Mouse (Mus musculus) MEL (cell line): ENCODE data around the gene Rbfox2.

ENCODE experiments used
- CTCF ChIP-seq, 3 experiments: IDR thresholded peaks in 2 of 3; conservative IDR thresholded peaks in 1 of 3; 2 replicates each; pipeline ENCODE4 v1.5.1; 2011 to 2012; ENCODE audit warnings: low read length in 3 of 3, low read depth in 2 of 3, mild to moderate bottlenecking in 2 of 3, improper control_type of control experiment in 1 of 3, inconsistent platforms in 1 of 3, mixed read lengths in 1 of 3, moderate library complexity in 1 of 3; ENCODE audit not compliant: control insufficient read depth in 1 of 3, insufficient read depth in 1 of 3, poor library complexity in 1 of 3, severe bottlenecking in 1 of 3
- ETS1 ChIP-seq: IDR thresholded peaks from 2 replicates; pipeline ENCODE4 v1.6.1; 2012; ENCODE audit warnings: low read depth, mild to moderate bottlenecking, inconsistent platforms, low read length, improper control_type of control experiment, moderate library complexity
- MAX ChIP-seq: IDR thresholded peaks from 2 replicates; pipeline ENCODE4 v1.6.1; 2011; ENCODE audit warnings: low read length, improper control_type of control experiment
- MYC ChIP-seq: IDR thresholded peaks from 2 replicates; pipeline ENCODE4 v1.6.1; 2011; ENCODE audit warnings: low read depth, mild to moderate bottlenecking, low read length, improper control_type of control experiment, moderate library complexity
- POLR2A ChIP-seq, 2 experiments: IDR thresholded peaks; 2 replicates each; pipeline ENCODE4 v1.6.1; 2011 to 2012; ENCODE audit warnings: low read length in 2 of 2, mild to moderate bottlenecking in 2 of 2, control low read depth in 1 of 2, improper control_type of control experiment in 1 of 2, low read depth in 1 of 2, moderate library complexity in 1 of 2; ENCODE audit not compliant: control insufficient read depth in 1 of 2, insufficient read depth in 1 of 2, poor library complexity in 1 of 2
- TCF12 ChIP-seq: IDR thresholded peaks from 2 replicates; pipeline ENCODE4 v1.6.1; 2014; ENCODE audit warnings: low read depth, mild to moderate bottlenecking, inconsistent platforms, low read length, improper control_type of control experiment, moderate library complexity
- UBTF ChIP-seq: IDR thresholded peaks from 2 replicates; pipeline ENCODE4 v1.6.1; 2012; ENCODE audit warnings: low read depth, mild to moderate bottlenecking, inconsistent platforms, low read length, improper control_type of control experiment, moderate library complexity, borderline replicate concordance; ENCODE audit not compliant: insufficient read depth
- ZC3H11A ChIP-seq: IDR thresholded peaks from 2 replicates; pipeline ENCODE4 v1.6.1; 2012; ENCODE audit warnings: low read depth, mild to moderate bottlenecking, inconsistent platforms, low read length, improper control_type of control experiment

DNA sequence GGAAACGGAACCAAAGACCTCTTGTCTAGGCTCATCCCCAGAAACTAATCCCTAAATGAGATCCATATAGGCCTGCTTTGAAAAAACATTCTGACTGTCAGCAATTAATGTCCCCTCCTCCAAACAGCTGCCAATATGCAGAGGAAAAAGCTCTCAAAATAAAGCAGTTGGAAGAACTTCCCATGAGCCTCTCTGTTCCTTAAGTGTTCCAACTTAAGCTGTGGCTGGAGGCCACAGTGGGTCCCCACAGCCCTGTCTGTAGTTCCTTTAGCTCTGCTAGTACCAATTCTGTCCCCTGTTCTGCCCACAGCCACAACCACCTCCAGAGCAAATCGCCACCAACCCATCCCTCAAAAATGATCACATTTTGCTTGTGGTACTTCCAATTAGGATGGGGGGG is 10.2 kb downstream of the Rbfox2 start:
- no peak for TF ChIP-seq POLR2A (IDR thresholded peaks at IDR 0.05; ENCODE audit: control insufficient read depth in 1 of 2, insufficient read depth in 1 of 2, low read depth in 1 of 2, low read length in 2 of 2, poor library complexity in 1 of 2)
- no peak for TF ChIP-seq ZC3H11A
- no peak for TF ChIP-seq TCF12
- TF ChIP-seq CTCF (IDR thresholded peaks at IDR 0.05 in 2 of 3, conservative IDR thresholded peaks at IDR 0.05 in 1 of 3; ENCODE audit: control insufficient read depth in 1 of 3, insufficient read depth in 1 of 3, low read depth in 2 of 3, low read length in 3 of 3, poor library complexity in 1 of 3, severe bottlenecking in 1 of 3) = no peak
- no peak for TF ChIP-seq ETS1
- no peak for TF ChIP-seq UBTF
- no peak for TF ChIP-seq MAX
- TF ChIP-seq MYC = no peak
